Mouse (Mus musculus) CH12.LX (cell line): ENCODE measurements around the gene Ncoa5. TPM values are rescaled to one million over a fixed set of nuclear protein-coding genes. Genes with fewer than 3 reads are reported as not detected.

Experiments
- DNase-seq: peaks from one replicate; pipeline ENCODE4 v3.0.0-alpha.2; 2013; ENCODE audit errors: extremely low read depth
- H3K27ac ChIP-seq: 2 replicates; pipeline ENCODE4 v1.5.1; 2012; ENCODE audit warnings: low read depth, mild to moderate bottlenecking, control low read depth, moderate library complexity; ENCODE audit not compliant: insufficient read depth
- H3K27me3 ChIP-seq: replicated peaks from 2 replicates; pipeline ENCODE3; 2012; ENCODE audit warnings: inconsistent platforms
- H3K36me3 ChIP-seq, 2 experiments: replicated peaks in 1 of 2; 2 replicates each; pipeline versions ENCODE3 to v1.6.1; 2012; ENCODE audit warnings: inconsistent platforms in 1 of 2, low read length in 1 of 2, mild to moderate bottlenecking in 1 of 2, mixed read lengths in 1 of 2, moderate library complexity in 1 of 2; ENCODE audit not compliant: control insufficient read depth in 1 of 2, insufficient read depth in 1 of 2
- H3K4me1 ChIP-seq, 2 experiments: 2 replicates each; pipeline ENCODE4 v1.6.1; 2012; ENCODE audit warnings: inconsistent platforms in 1 of 2, moderate library complexity in 1 of 2; ENCODE audit not compliant: insufficient read depth in 2 of 2, control insufficient read depth in 1 of 2
- H3K4me2 ChIP-seq: 2 replicates; pipeline ENCODE4 v1.6.1; 2012; ENCODE audit warnings: low read depth, mild to moderate bottlenecking, control low read depth; ENCODE audit not compliant: poor library complexity, insufficient read depth, severe bottlenecking
- H3K4me3 ChIP-seq, 3 experiments: fragments of 150-350 bp in 1 of 3; sonication (generic) in 1 of 3; replicated peaks in 1 of 3; 2 replicates each; pipeline versions ENCODE3 to v1.5.1; 2011 to 2012; ENCODE audit warnings: low read depth in 2 of 3, low read length in 2 of 3, mild to moderate bottlenecking in 2 of 3, moderate library complexity in 2 of 3, control low read depth in 1 of 3, improper control_type of control experiment in 1 of 3, inconsistent platforms in 1 of 3, mixed read lengths in 1 of 3; ENCODE audit not compliant: poor library complexity in 1 of 3
- H3K79me2 ChIP-seq: replicated peaks from 2 replicates; pipeline ENCODE4 v1.6.1; 2012; ENCODE audit warnings: mild to moderate bottlenecking, moderate library complexity; ENCODE audit not compliant: control insufficient read depth, poor library complexity, insufficient read depth, severe bottlenecking; ENCODE audit errors: extremely low read depth
- H3K9ac ChIP-seq: 2 replicates; pipeline ENCODE4 v1.6.1; 2012; ENCODE audit warnings: low read depth, mild to moderate bottlenecking, control low read depth, moderate library complexity; ENCODE audit not compliant: insufficient read depth
- H3K9me3 ChIP-seq: replicated peaks from 2 replicates; pipeline ENCODE3; 2012; ENCODE audit warnings: low read length, inconsistent platforms, mixed read lengths
- BHLHE40 ChIP-seq: IDR thresholded peaks from 2 replicates; pipeline ENCODE4 v1.6.1; 2011; ENCODE audit warnings: mild to moderate bottlenecking, low read depth, low read length, improper control_type of control experiment
- CHD1 ChIP-seq: IDR thresholded peaks from 2 replicates; pipeline ENCODE4 v1.6.1; 2012; ENCODE audit warnings: low read depth, low read length, improper control_type of control experiment, inconsistent platforms
- CHD2 ChIP-seq: IDR thresholded peaks from 2 replicates; pipeline ENCODE4 v1.6.1; 2011; ENCODE audit warnings: low read length, improper control_type of control experiment
- CTCF ChIP-seq, 2 experiments: IDR thresholded peaks in 1 of 2; conservative IDR thresholded peaks in 1 of 2; 2 replicates each; pipeline ENCODE4 v1.5.1; 2011 to 2012; ENCODE audit warnings: low read depth in 2 of 2, low read length in 2 of 2, improper control_type of control experiment in 1 of 2, inconsistent platforms in 1 of 2, mild to moderate bottlenecking in 1 of 2, moderate library complexity in 1 of 2
- ELF1 ChIP-seq: IDR thresholded peaks from 2 replicates; pipeline ENCODE4 v1.6.1; 2014; ENCODE audit warnings: low read depth, mild to moderate bottlenecking, inconsistent platforms, low read length, improper control_type of control experiment
- EP300 ChIP-seq: IDR thresholded peaks from 2 replicates; pipeline ENCODE4 v1.6.1; 2011; ENCODE audit warnings: low read length, improper control_type of control experiment
- ETS1 ChIP-seq: conservative IDR thresholded peaks from 2 replicates; pipeline ENCODE4 v1.6.1; 2012; ENCODE audit warnings: low read depth, mild to moderate bottlenecking, inconsistent platforms, low read length, improper control_type of control experiment, moderate library complexity
- GABPA ChIP-seq: IDR thresholded peaks from 2 replicates; pipeline ENCODE4 v1.6.1; 2012; ENCODE audit warnings: low read depth, low read length, improper control_type of control experiment, inconsistent platforms; ENCODE audit not compliant: insufficient replicate concordance
- HCFC1 ChIP-seq: IDR thresholded peaks from 2 replicates; pipeline ENCODE4 v1.6.1; 2012; ENCODE audit warnings: low read depth, mild to moderate bottlenecking, inconsistent platforms, low read length, improper control_type of control experiment
- IRF4 ChIP-seq: IDR thresholded peaks from 2 replicates; pipeline ENCODE4 v1.6.1; 2014; ENCODE audit warnings: low read depth, mild to moderate bottlenecking, inconsistent platforms, low read length, improper control_type of control experiment
- JUN ChIP-seq: IDR thresholded peaks from 2 replicates; pipeline ENCODE4 v1.6.1; 2011; ENCODE audit warnings: low read depth, mild to moderate bottlenecking, low read length, improper control_type of control experiment, moderate library complexity; ENCODE audit not compliant: insufficient read depth
- JUND ChIP-seq: conservative IDR thresholded peaks from 2 replicates; pipeline ENCODE4 v1.6.1; 2011; ENCODE audit warnings: low read depth, low read length, improper control_type of control experiment
- KAT2A ChIP-seq: IDR thresholded peaks from 2 replicates; pipeline ENCODE4 v1.6.1; 2012; ENCODE audit warnings: low read length, improper control_type of control experiment, inconsistent platforms; ENCODE audit not compliant: insufficient replicate concordance
- MAFK ChIP-seq: IDR thresholded peaks from 2 replicates; pipeline ENCODE4 v1.6.1; 2011; ENCODE audit warnings: low read length, improper control_type of control experiment; ENCODE audit not compliant: insufficient replicate concordance
- MEF2A ChIP-seq: IDR thresholded peaks from 2 replicates; pipeline ENCODE4 v1.6.1; 2014; ENCODE audit warnings: low read depth, mild to moderate bottlenecking, inconsistent platforms, low read length, improper control_type of control experiment, borderline replicate concordance
- MXI1 ChIP-seq: IDR thresholded peaks from 2 replicates; pipeline ENCODE4 v1.6.1; 2011; ENCODE audit warnings: mild to moderate bottlenecking, low read depth, low read length, improper control_type of control experiment
- NELFE ChIP-seq: IDR thresholded peaks from 2 replicates; pipeline ENCODE4 v1.6.1; 2011; ENCODE audit warnings: low read depth, low read length, improper control_type of control experiment
- NRF1 ChIP-seq: IDR thresholded peaks from 2 replicates; pipeline ENCODE4 v1.6.1; 2014; ENCODE audit warnings: low read depth, mild to moderate bottlenecking, inconsistent platforms, low read length, improper control_type of control experiment, moderate library complexity
- PAX5 ChIP-seq: IDR thresholded peaks from 2 replicates; pipeline ENCODE4 v1.6.1; 2012; ENCODE audit warnings: low read length, inconsistent platforms, mixed read lengths
- RAD21 ChIP-seq: IDR thresholded peaks from 2 replicates; pipeline ENCODE4 v1.6.1; 2011; ENCODE audit warnings: low read depth, mild to moderate bottlenecking, low read length, improper control_type of control experiment, moderate library complexity
- RCOR1 ChIP-seq: conservative IDR thresholded peaks from 2 replicates; pipeline ENCODE4 v1.6.1; 2012; ENCODE audit warnings: low read depth, mild to moderate bottlenecking, inconsistent platforms, low read length, improper control_type of control experiment
- SIN3A ChIP-seq: IDR thresholded peaks from 2 replicates; pipeline ENCODE4 v1.6.1; 2012; ENCODE audit warnings: low read length, improper control_type of control experiment, inconsistent platforms
- SMC3 ChIP-seq: IDR thresholded peaks from 2 replicates; pipeline ENCODE4 v1.6.1; 2011; ENCODE audit warnings: low read depth, low read length, improper control_type of control experiment
- TBP ChIP-seq: conservative IDR thresholded peaks from 2 replicates; pipeline ENCODE4 v1.6.1; 2011; ENCODE audit warnings: low read depth, low read length, improper control_type of control experiment
- TCF12 ChIP-seq: IDR thresholded peaks from 2 replicates; pipeline ENCODE4 v1.6.1; 2014; ENCODE audit warnings: low read depth, mild to moderate bottlenecking, inconsistent platforms, low read length, improper control_type of control experiment
- UBTF ChIP-seq: IDR thresholded peaks from 2 replicates; pipeline ENCODE4 v1.6.1; 2012; ENCODE audit warnings: low read depth, mild to moderate bottlenecking, inconsistent platforms, low read length, improper control_type of control experiment, moderate library complexity
- USF1 ChIP-seq: IDR thresholded peaks from 2 replicates; pipeline ENCODE4 v1.6.1; 2014; ENCODE audit warnings: low read depth, mild to moderate bottlenecking, inconsistent platforms, low read length, improper control_type of control experiment
- ZC3H11A ChIP-seq: IDR thresholded peaks from 2 replicates; pipeline ENCODE4 v1.6.1; 2012; ENCODE audit warnings: low read depth, mild to moderate bottlenecking, inconsistent platforms, low read length, improper control_type of control experiment
- ZKSCAN1 ChIP-seq: IDR thresholded peaks from 2 replicates; pipeline ENCODE4 v1.6.1; 2012; ENCODE audit warnings: low read depth, inconsistent platforms, low read length, improper control_type of control experiment, borderline replicate concordance
- ZMIZ1 ChIP-seq: IDR thresholded peaks from 2 replicates; pipeline ENCODE4 v1.6.1; 2012; ENCODE audit warnings: low read depth, mild to moderate bottlenecking, inconsistent platforms, low read length, improper control_type of control experiment
- ZNF384 ChIP-seq: IDR thresholded peaks from 2 replicates; pipeline ENCODE4 v1.6.1; 2012; ENCODE audit warnings: low read depth, low read length, improper control_type of control experiment, inconsistent platforms
- dilution Hi-C: fragments of 300-500 bp; cut with MboI; formaldehyde crosslinking; loops from 2 replicates; pipeline ENCODE4 v1.14.3; 2020; ENCODE audit warnings: low sequenced_read_pairs; ENCODE audit not compliant: extremely low pct_unique_long_range_greater_than_20kb, extremely low pct_ligation_motif_present
- in situ Hi-C: fragments of 300-500 bp; cut with MboI; formaldehyde crosslinking; loops from 3 replicates; pipeline ENCODE4 v1.14.3; 2019; ENCODE audit warnings: low sequenced_read_pairs, low pct_ligation_motif_present, low pct_unique_long_range_greater_than_20kb, mixed read lengths
- polyA plus RNA-seq: library from polyadenylated mRNA; unstranded; fragments of >175 nt; gene quantifications from 2 replicates; pipeline ENCODE4 v1.2.1, GENCODE M21; 2012; ENCODE audit warnings: low read depth; ENCODE audit not compliant: insufficient read length
- total RNA-seq, 2 experiments: library from RNA; depleted of rRNA; stranded (reverse); fragments of 300-350 nt in 1 of 2; fragments of >200 nt in 1 of 2; gene quantifications; 2 replicates each; pipeline ENCODE4 v1.2.3; 2012 to 2014

The Ncoa5 gene
- total and polyA plus RNA-seq, 3 experiments: 18.6 to 46.4 (median 20.1) TPM

DNA sequence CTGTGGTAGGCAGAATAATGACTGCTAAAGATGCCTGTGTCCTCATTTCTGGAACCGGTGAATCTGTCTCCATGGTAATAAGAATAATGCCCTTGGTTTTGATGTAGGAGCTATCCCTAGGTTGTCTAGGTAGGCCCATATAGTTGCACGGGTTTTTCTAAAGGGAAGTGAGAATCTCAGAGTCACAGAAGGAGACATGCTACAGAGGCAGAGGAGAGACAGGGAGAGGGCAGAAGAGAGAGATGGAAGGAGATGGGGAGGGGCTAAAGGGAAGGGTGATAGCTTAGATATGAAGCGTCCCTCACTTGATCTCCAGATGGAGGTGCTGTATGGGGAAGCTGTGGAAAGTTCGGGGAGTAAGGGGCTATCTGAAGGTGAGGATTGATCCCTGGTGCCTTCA is 2.7 kb upstream of the Ncoa5 start:
- dilution Hi-C loops: no loop called here
- no peak overlapping the region for H3K4me2 ChIP-seq
- H3K27ac ChIP-seq: no peak overlapping the region
- no peaks in the 10 kb centered on the region for H3K36me3 ChIP-seq
- H3K4me3 ChIP-seq: no peak overlapping the region
- no peaks in the 10 kb centered on the region for H3K9me3 ChIP-seq
- H3K9ac ChIP-seq: no peak overlapping the region
- peaks cover 11 to 34% of the 10 kb centered on the region in 2 experiments for H3K4me1 ChIP-seq
- no peaks in the 10 kb centered on the region for H3K27me3 ChIP-seq
- DNase-seq: no peak
- peaks cover 17% of the 10 kb centered on the region for H3K79me2 ChIP-seq
- in situ Hi-C loops: no loop called here
- TF ChIP-seq ETS1: no peak
- no peak for TF ChIP-seq MXI1
- TF ChIP-seq ELF1: no peak
- no peak for TF ChIP-seq SIN3A
- TF ChIP-seq CTCF (conservative IDR thresholded peaks at IDR 0.05 in 1 of 2, IDR thresholded peaks at IDR 0.05 in 1 of 2; ENCODE audit: low read depth in 2 of 2, low read length in 2 of 2): no peak
- TF ChIP-seq TBP: no peak
- no peak for TF ChIP-seq RAD21
- TF ChIP-seq ZNF384: no peak
- no peak for TF ChIP-seq KAT2A
- no peak for TF ChIP-seq JUN
- no peak for TF ChIP-seq PAX5
- TF ChIP-seq BHLHE40: peak; percentile 41; the same call in 1 of the 2 replicates
- TF ChIP-seq RCOR1: no peak
- TF ChIP-seq UBTF: no peak
- no peak for TF ChIP-seq ZC3H11A
- TF ChIP-seq JUND: no peak
- TF ChIP-seq ZMIZ1: no peak
- no peak for TF ChIP-seq HCFC1
- TF ChIP-seq IRF4: peak; percentile 51; the same call in 1 of the 2 replicates
- no peak for TF ChIP-seq SMC3
- TF ChIP-seq EP300: 0 out of 2 replicates have a peak, but pooled peaks have one; percentile 42
- TF ChIP-seq MEF2A: no peak

DNA sequence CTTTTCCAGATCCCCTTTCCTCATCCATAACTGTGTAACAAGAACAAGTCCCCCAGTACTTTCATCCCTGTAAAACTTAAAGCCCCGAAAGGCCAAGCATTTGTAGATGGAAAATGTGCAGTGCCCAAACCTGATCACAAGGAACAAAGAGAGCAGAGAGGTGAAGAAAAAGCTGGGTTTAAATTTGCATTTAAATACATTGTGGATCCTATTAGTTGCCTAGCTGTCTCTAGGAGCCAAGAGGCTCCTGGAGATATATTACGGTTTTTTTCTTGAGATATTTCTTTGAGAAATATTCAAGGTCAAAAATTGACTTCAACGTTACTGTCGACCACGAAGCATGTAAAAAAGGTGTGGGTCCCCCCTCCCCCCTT is 378 bp upstream of the Ncoa5 start:
- peak overlapping the region; percentile 67 for H3K4me2 ChIP-seq
- H3K9me3 ChIP-seq: no peaks in the 10 kb centered on the region
- no peaks in the 10 kb centered on the region for H3K27me3 ChIP-seq
- H3K79me2 ChIP-seq: peaks cover 28% of the 10 kb centered on the region
- H3K27ac ChIP-seq: no peak overlapping the region
- peaks cover 11 to 46% of the 10 kb centered on the region in 2 experiments for H3K4me1 ChIP-seq
- H3K4me3 ChIP-seq: peak overlapping the region in 1 of 3 experiments; percentile 79
- in situ Hi-C loops (no loop called here), dilution Hi-C loops (no loop called here)
- H3K36me3 ChIP-seq: peaks cover 0 to 7% of the 10 kb centered on the region in 2 experiments
- H3K9ac ChIP-seq: no peak overlapping the region
- TF ChIP-seq CHD2 (no peak), MAFK (no peak), ZKSCAN1 (no peak), NELFE (no peak), NRF1 (no peak), GABPA (no peak), PAX5 (no peak), ELF1 (no peak), SMC3 (no peak), USF1 (no peak), KAT2A (no peak), TCF12 (no peak), ZMIZ1 (no peak), CHD1 (no peak), UBTF (no peak)
- DNase-seq: no peak
